Comparison of ENCODE assay signal across 20 mouse cellular contexts in the genomic region with DNA sequence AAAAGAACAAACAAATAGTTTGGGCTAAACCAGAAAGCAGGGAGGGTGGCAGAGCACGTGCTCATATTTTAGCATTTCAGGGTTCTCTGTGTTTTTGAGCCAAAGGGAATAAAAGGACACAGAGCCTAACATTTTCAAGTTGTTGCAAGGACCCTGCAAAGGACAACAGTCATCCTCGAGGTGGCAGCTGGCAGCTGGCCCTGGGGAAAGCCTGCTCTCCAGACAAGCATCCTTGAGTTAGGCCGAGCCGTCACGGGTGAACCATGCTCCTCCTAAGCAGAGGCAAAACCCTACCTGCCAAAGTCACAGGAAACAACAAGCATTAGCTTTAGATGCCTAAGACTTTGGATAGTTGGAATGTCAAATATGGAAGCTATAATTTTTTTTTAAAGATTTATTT.
"Had no signal": no experiment of that assay in that cellular context is flagged by ENCODE, and none has a peak within 500 bp of the region (broad histone marks: within the 10 kb centered on the region; RNA-seq: fewer than 3 reads in every experiment).

No protein-coding gene starts in this region.

- DNase-seq: kidney, postnatal 25 days; left cerebral cortex, postnatal 4 days; liver, postnatal 0 days; lung, postnatal 10 days; lung, postnatal 36 days; right cerebral cortex, postnatal 14 days; right cerebral cortex, postnatal 4 days; thymus, postnatal 25 days had no signal

- H3K4me2 ChIP-seq: limb, embryonic 12.5 days; limb, embryonic 15.5 days; liver, embryonic 11.5 days; lung, embryonic 15.5 days; midbrain, embryonic 15.5 days; neural tube, embryonic 12.5 days; neural tube, embryonic 15.5 days; stomach, embryonic 15.5 days had no signal

- H3K9me3 ChIP-seq: limb, embryonic 12.5 days; limb, embryonic 15.5 days; lung, embryonic 15.5 days; megakaryocyte, embryonic 14.5 days; midbrain, embryonic 15.5 days; neural tube, embryonic 12.5 days; neural tube, embryonic 15.5 days; stomach, embryonic 15.5 days had no signal

- H3K4me1 ChIP-seq: limb, embryonic 15.5 days; megakaryocyte, embryonic 14.5 days had no signal

- H3K27ac ChIP-seq: kidney, postnatal 0 days; limb, embryonic 12.5 days; limb, embryonic 15.5 days; liver, embryonic 14.5 days; lung, embryonic 15.5 days; midbrain, embryonic 10.5 days; midbrain, embryonic 15.5 days; neural tube, embryonic 12.5 days; neural tube, embryonic 15.5 days; stomach, embryonic 15.5 days had no signal

- ATAC-seq: liver, postnatal 0 days; midbrain, embryonic 15.5 days had no signal

- H3K27me3 ChIP-seq: limb, embryonic 12.5 days; limb, embryonic 15.5 days; lung, embryonic 15.5 days; midbrain, embryonic 15.5 days; neural tube, embryonic 12.5 days; neural tube, embryonic 15.5 days; stomach, embryonic 15.5 days had no signal

- H3K9ac ChIP-seq: limb, embryonic 12.5 days; limb, embryonic 15.5 days; liver, embryonic 14.5 days; liver, postnatal 0 days; lung, embryonic 15.5 days; midbrain, embryonic 15.5 days; neural tube, embryonic 12.5 days; neural tube, embryonic 15.5 days; stomach, embryonic 15.5 days had no signal

- H3K4me3 ChIP-seq: limb, embryonic 12.5 days; limb, embryonic 15.5 days; lung, embryonic 15.5 days; megakaryocyte, embryonic 14.5 days; midbrain, embryonic 10.5 days; midbrain, embryonic 15.5 days; neural tube, embryonic 12.5 days; neural tube, embryonic 15.5 days; stomach, embryonic 15.5 days had no signal
